Mouse (Mus musculus): ENCODE measurements at regions not wholly inside any gene's neighbourhood (a gene's known extent, or its start where the extent isn't known, plus 50 kb on each side); places are given as distances from the start of the nearest gene placed in this dataset.

- DNase-seq (ENCODE audit: low spot score), result no peak
These were observed 165.4 kb upstream of the Zfp703 start for GRCm38 (mm10) chr8:26811533-26812236.

DNA sequence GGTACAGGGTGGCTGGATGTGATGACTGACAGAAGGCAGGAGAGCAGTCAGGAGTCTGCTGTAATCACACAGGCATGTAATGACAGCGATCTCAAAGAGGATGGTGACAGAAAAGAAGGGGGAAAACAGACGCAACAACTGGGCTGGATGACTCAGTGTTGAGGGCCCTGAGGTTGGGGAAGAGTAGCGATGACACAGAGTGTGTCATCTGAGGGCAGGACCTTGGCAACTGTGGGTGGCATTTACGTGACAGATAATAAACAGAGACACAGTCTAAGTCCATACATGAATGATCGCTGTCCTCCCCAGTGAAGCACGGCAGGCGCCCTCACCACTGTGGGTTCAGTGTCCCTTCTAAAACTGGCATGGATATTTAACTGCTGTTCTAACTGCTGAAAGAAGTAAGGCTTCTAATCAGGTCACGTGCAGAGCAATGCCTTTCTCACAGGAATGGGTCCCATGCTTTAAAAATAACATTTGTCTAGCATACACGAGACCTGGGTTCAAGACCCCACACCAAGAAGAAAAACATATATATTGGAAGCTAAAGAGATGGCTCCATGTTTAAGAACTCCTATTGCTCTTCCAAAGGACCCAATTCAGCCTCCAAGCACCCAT lies 163.8 kb upstream of the Zfp703 start:
- DNase-seq (ENCODE audit: low spot score), result no peak

DNA sequence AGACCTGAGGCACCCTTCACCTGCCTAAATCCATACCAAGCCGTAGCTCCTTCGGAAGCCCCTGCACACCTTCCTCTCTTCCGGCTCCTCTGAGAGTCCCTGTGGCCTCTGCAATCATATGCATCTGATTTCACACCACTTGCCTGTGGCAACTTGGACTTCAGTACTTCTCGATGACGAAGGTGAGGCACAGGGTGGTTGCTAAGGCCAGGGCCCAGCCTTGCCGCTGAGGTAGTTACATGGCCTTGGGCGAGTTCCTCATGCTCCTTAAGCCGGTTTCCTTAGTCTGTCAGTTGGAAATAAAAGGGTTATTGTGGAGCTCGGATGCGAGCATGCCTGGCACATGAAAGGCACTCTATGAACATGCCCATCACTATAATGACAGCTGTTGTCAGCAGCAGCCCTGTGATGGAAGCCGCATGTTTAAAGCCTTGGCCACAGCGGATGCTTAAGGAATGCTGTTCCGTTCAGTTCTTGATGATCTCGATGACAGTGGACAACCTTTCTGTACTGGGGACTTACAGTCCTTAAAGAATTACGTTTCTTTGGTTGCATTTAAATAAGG lies 162.0 kb upstream of the Zfp703 start:
- no peak for DNase-seq (ENCODE audit: low spot score)

DNA sequence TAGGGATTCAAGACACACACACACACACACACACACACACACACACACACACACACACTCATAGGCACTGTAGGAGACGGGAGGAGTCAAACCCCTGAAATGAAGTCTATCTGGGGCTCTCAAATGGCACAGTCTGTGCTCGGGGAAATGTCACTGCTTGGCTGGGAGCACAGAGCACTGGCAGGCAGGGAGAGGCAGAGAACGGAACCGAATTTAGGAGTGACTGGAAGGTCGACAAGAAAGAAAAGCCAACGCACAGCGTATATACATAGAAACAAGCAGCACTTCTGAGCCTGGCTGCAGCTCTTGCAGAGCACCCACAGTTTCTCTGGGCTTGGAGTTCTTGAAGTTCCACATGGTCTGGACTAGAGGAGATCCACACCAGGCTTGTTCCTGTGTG lies 160.1 kb upstream of the Zfp703 start:
- no peak for DNase-seq (ENCODE audit: low spot score)

- no peak for DNase-seq (ENCODE audit: low spot score)
These were observed 152.8 kb upstream of the Zfp703 start for GRCm38 (mm10) chr8:26824189-26824941.

DNA sequence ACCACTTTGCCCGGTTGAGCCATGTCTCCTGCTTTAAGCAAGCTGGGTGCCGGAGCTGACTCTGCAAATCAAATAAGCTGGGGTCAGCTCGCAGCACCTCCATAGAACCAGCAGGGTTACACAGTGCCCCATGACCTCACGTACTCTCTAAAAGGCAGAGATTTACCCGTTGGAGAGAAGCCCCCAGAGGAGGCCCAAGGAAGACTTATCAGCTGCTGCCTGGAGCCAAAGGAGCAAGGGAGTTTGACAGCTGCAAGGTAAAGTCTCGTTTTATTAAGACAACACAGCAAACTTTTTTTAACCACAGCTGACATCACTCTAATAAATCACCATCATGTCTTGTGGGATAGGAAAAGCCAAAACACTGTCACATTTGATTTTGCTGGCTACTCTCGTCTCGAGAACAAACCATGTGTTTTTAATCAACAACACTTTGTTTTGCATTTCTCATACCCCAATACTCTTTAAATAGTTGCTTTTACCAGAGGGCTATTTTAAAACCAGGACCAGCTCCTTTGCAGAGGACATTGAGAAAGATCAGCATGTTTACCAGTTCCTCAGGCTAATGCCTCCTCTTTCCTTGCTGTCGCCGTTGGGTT lies 148.7 kb upstream of the Zfp703 start:
- DNase-seq (ENCODE audit: low spot score), result no peak

GRCm38 (mm10) chr8:26829313-26829712 lies 147.8 kb upstream of the Zfp703 start:
- no peak for DNase-seq (ENCODE audit: low spot score)

GRCm38 (mm10) chr8:26831148-26831547 lies 146.0 kb upstream of the Zfp703 start:
- no peak for DNase-seq (ENCODE audit: low spot score)

GRCm38 (mm10) chr8:26831790-26832189 lies 145.3 kb upstream of the Zfp703 start:
- no peak for DNase-seq (ENCODE audit: low spot score)

DNA sequence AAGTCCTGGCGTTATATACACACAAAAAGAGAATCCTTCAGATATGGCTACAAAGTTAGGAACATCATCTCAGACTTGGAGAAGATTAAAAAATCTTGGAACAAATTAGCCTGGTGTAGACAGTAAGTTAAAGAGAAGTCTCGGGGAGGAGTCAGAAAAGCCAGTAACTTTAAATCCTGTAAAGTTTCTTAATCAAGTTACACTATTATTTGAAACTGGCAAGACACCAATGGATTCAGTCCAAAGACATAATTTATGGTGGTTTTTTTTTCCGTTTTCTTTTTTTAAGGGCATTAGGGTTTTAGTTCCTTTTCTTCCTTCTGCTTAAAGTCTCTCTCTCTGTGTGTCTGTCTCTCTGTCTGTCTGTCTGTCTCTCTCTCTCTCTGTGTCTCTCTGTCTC lies 144.6 kb upstream of the Zfp703 start:
- no peak for DNase-seq (ENCODE audit: low spot score)

DNA sequence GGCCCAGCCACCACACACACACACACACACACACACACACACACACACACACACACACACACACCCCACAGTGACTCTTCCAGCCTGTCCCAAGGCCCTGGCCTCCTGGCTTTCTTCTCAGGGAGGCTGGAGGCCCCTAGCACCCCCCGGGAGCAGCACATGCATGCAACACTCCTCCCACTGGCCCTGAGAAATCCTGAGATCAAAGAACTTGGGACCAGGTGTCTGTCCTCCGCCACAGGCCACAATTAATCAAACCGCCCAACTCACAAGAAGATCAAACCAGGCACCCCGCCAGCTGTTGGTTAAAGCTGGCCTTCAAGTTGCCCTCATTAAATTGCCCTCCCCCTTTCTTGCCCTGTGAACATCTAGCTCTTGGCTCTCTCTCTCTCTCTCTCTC lies 143.8 kb upstream of the Zfp703 start:
- DNase-seq (ENCODE audit: low spot score), result no peak

DNA sequence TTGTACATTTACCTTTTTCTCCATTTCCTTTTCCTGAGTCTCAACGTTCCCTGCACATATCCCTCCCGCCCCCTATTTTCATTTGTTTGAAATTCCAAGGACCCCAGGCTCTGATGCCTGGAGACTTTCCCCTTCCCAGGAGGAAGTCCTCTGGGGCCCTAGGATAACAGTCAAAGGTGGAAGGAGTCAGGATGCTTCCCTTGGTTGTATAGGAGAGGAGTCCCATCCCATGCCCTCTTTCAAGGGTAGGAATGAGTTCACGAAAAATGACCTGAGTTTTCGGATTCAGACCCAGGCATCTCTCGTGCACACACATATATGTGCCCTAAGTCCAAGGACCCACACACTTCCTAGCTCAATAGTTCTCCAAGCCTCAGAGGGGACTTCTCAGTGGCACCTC lies 143.3 kb upstream of the Zfp703 start:
- DNase-seq (ENCODE audit: low spot score), result no peak

DNA sequence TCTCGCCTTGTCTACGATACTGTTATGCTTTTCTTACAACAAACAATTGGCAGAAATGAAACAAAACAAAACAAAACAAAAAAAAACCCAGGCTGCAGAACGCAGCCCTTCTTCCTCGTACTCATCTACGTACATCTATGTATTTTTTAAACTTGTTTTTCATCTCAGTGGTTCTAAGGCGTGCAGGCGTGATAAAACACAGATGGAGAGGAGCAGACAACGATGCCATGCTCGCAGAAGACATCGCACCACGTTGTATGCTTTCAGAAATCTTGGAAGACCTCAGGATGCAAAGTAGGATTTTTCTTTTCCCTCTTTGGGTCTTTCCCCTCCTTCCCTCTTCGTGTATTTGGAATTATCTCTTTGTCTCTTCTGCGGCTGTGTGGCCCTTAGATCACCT lies 142.5 kb upstream of the Zfp703 start:
- no peak for DNase-seq (ENCODE audit: low spot score)

DNA sequence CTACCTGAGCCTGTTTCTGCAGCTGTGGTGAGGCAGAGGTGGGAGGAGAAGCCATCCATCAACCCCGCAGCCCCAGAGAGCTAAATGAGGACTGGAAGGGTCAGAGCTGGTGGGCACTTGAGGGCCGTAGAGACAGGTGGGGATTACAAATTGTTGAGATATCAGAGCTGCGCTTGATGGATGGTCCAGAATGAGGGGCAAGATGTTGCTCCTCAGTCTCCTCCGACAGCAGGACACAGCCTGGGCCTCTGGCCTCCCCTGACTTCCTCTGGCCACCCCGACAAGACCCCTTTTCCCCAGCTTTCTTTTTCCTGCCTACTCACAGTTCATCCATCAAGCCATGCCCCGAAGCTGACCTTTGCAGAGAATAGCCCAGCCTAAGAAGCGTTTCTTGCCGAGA lies 142.0 kb upstream of the Zfp703 start:
- no peak for DNase-seq (ENCODE audit: low spot score)

- no peak for DNase-seq (ENCODE audit: low spot score)
These were observed 141.5 kb upstream of the Zfp703 start for GRCm38 (mm10) chr8:26835616-26836015.

GRCm38 (mm10) chr8:26836552-26836951 lies 140.6 kb upstream of the Zfp703 start:
- no peak for DNase-seq (ENCODE audit: low spot score)

DNA sequence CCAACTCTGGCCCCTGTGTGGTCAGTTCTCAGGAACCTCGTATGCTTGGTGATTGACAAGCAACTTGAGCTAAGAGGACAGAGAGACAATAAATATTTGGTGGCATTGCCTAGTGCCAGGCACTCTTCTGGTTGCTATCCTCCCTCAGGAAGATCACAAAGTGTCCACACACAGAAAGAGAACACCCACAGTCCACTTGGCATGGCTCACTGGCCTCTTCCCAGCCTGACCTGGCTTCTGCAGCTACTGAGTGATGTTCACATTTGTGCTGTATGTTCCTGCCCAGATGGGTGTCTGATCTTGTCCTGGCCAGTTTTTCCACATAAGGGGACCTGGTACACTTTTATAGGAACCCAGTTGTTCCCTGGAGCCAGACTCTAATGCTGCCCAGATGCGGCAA lies 136.8 kb upstream of the Zfp703 start:
- DNase-seq (ENCODE audit: low spot score), result no peak

DNA sequence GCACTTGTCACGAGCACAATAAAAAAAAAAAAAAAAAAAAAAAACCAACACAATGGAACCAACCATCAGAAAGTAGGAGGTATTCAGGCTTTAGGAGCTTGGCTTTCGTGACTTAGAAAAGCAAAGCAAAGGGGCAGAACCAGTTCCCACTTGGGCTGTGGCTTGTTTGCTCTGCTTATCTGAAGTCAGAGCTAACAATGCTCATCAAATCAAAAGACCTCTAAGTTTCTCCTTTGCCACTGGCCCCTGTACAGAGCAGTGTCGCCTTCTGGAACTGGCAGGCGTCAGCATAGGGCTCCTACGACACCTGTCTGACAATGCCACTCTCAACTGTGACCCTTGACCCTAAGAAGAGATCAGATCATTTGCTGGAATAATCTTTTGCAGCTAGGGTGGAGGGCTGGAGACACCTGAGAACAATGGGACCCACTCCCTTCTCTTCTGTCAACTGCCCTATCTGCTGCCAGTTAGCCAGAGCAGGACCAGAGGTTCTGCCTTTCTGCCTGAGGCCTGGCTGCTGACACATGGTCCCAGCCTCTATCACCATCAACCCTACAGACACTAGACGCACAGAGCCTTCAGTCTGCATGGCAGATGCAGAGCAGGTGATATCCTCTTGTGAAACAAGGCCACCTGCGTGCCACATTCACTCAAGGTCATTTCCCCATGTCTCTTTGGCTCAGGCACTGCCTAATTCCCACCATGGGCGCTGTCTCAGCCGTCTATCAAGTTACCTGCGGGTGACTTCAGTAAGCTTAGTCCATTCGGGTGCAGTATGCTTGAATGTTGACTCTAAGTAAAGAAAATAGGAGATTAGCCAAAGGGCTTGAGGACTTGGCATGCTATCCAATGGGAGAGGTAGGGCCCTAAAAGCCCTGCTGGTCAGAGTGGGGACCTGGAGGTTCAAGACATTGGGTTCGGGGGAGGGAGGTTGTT lies 136.1 kb upstream of the Zfp703 start:
- DNase-seq (ENCODE audit: low spot score), result no peak

GRCm38 (mm10) chr8:26843714-26844113 lies 133.4 kb upstream of the Zfp703 start:
- DNase-seq (ENCODE audit: low spot score), result no peak

DNA sequence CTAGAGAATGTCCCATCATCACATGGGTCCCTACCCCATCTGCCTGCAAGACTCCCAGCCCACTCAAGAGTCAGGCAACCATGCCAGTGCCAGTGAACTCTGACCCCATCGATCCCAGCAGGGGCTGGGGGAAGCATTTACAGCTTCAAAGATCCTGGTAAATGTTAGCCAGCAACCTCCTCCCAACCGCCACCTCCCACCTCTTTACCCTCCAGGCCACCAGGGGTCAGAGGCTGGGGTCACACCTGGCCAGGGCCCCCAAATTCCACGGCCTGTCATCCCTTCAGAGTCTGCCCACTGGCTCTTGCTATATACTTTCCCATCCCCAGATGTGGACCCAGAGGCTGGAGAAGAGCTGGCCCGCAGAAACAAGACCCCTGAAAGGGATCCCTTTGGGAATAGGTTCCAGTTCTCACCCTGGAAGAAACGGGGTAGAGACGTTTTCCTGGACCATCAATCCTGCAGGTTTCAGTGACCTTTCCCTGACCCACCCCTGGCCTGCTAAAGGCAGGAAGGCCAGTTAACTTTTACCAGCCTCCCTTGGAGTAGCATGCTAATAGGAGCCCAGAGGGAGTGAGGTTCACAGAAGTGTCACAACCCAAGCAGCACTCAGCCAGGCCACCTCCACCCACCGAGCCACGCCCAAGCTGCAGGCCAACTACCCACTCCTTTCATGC lies 132.9 kb upstream of the Zfp703 start:
- DNase-seq (ENCODE audit: low spot score), result no peak

DNA sequence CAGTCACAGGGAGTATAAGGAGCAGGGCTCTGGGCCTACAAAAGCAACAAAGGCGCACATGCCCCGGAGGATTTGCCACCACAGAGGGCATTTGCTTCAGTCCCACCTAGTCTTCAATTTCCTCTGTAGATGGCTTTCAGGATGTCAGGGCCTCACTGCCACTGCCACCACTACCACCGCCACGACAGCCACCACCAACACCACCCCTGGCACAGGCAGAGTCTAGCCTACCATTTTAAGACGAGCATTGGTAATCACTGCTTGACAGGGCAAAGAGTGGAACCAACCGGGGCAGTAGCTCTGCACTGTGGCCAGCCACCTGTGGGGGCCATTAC lies 132.3 kb upstream of the Zfp703 start:
- DNase-seq (ENCODE audit: low spot score), result no peak
